ENCODE assay signal across 13 mouse cellular contexts in genomic region chr4:123409034-123409692, GRCm38 (mm10).
DNase-seq lines count a peak whose midpoint lies in the region; ATAC-seq and TF ChIP-seq lines count a peak whose summit lies in the region.
"Had no signal": no experiment of that assay in that cellular context is flagged by ENCODE, and none has a peak within 500 bp of the region (broad histone marks: within the 10 kb centered on the region; RNA-seq: fewer than 3 reads in every experiment).

No protein-coding gene starts in this region.

- intact Hi-C loops in left cerebral cortex, postnatal 4 days (cut with DNase I), result no loop called here

- peak overlapping the region; percentile 66 for H3K27ac ChIP-seq in heart, embryonic 12.5 days (ENCODE audit: poor library complexity, severe bottlenecking)
- H3K27ac ChIP-seq in liver, adult 2 months (replicated peaks; ENCODE audit: insufficient read depth, low read depth, low read length), result no peak overlapping the region
- peak overlapping the region; percentile 39; the same call in 1 of the 2 replicates for H3K27ac ChIP-seq in intestine, embryonic 15.5 days
- H3K27ac ChIP-seq: forebrain, embryonic 15.5 days had no signal

- H3K9me3 ChIP-seq in heart, embryonic 12.5 days (replicated peaks), result no peaks in the 10 kb centered on the region
- no peaks in the 10 kb centered on the region for H3K9me3 ChIP-seq in intestine, embryonic 15.5 days
- H3K9me3 ChIP-seq: forebrain, embryonic 15.5 days had no signal

- H3K4me1 ChIP-seq in heart, embryonic 12.5 days (replicated peaks), result peaks cover 73% of the 10 kb centered on the region
- H3K4me1 ChIP-seq in liver, adult 2 months (ENCODE audit: control insufficient read depth, insufficient read depth, low read length), result peaks cover 12% of the 10 kb centered on the region
- H3K4me1 ChIP-seq in intestine, embryonic 15.5 days (replicated peaks), result peaks cover 59% of the 10 kb centered on the region

- peaks cover 20% of the 10 kb centered on the region for H3K36me3 ChIP-seq in heart, embryonic 12.5 days
- peaks cover 5% of the 10 kb centered on the region; the same call in 1 of the 2 replicates for H3K36me3 ChIP-seq in liver, adult 2 months (ENCODE audit: control insufficient read depth, insufficient read depth, low read length)
- H3K36me3 ChIP-seq in intestine, embryonic 15.5 days, result 0 out of 2 replicates have a peak, but pooled peaks cover 3% of the 10 kb centered on the region
- H3K36me3 ChIP-seq: forebrain, embryonic 15.5 days had no signal

- H3K4me3 ChIP-seq in heart, embryonic 12.5 days, result peak overlapping the region; percentile 84; the same call in 1 of the 2 replicates
- no peak overlapping the region for H3K4me3 ChIP-seq in liver, adult 2 months (ENCODE audit: insufficient read depth, low read depth, low read length)
- no peak overlapping the region for H3K4me3 ChIP-seq in intestine, embryonic 15.5 days (replicated peaks)
- H3K4me3 ChIP-seq: forebrain, embryonic 15.5 days had no signal

- no peak for DNase-seq in heart, adult 8-10 months (ENCODE audit: low spot score)
- no peak for DNase-seq in liver, adult 2 months (ENCODE audit: extremely low read depth, low read depth, low spot score)
- DNase-seq in liver (no peak), NIH3T3 (ENCODE audit: low read depth) (peak; percentile 56)
- no peak for DNase-seq in c-Kit-positive CD71-positive TER-119-positive erythroid progenitor cells, embryonic 14.5 days (ENCODE audit: low spot score)
- no peak for DNase-seq in left cerebral cortex, postnatal 4 days
- DNase-seq: adrenal gland, adult 8-10 months; cerebellum, adult 9-11 months; spleen, adult 18-20 months; thymus, postnatal 4 days had no signal

- WGBS in heart, embryonic 12.5 days, result 89% methylated on average over 3 of the region's 3 CpGs
- WGBS in liver, adult 2 months, result 87% methylated on average over 3 of the region's 3 CpGs
- 79% methylated on average over 3 of the region's 3 CpGs for WGBS in intestine, embryonic 15.5 days

- no peaks in the 10 kb centered on the region for H3K27me3 ChIP-seq in heart, embryonic 12.5 days (replicated peaks)
- H3K27me3 ChIP-seq in liver, adult 2 months (ENCODE audit: control insufficient read depth, insufficient read depth, low read length), result no peaks in the 10 kb centered on the region
- no peaks in the 10 kb centered on the region for H3K27me3 ChIP-seq in intestine, embryonic 15.5 days (replicated peaks)
- H3K27me3 ChIP-seq: forebrain, embryonic 15.5 days had no signal

- peaks cover 14% of the 10 kb centered on the region; the same call in 1 of the 2 replicates for H3K79me2 ChIP-seq in liver, adult 2 months (ENCODE audit: control insufficient read depth, insufficient read depth, low read length)

- peak overlapping the region; percentile 26; the same call in 1 of the 2 replicates for H3K9ac ChIP-seq in heart, embryonic 12.5 days
- H3K9ac ChIP-seq in liver, adult 2 months (ENCODE audit: low read depth, low read length), result peak overlapping the region; percentile 38; the same call in 1 of the 2 replicates
- H3K9ac ChIP-seq in intestine, embryonic 15.5 days, result no peak overlapping the region
- H3K9ac ChIP-seq: forebrain, embryonic 15.5 days had no signal

- ATAC-seq in heart, embryonic 12.5 days (ENCODE audit: insufficient number of reproducible peaks, low FRiP score), result no peak
- ATAC-seq in intestine, embryonic 15.5 days, result no peak
- ATAC-seq: forebrain, embryonic 15.5 days had no signal

- TF ChIP-seq POLR2A in liver, adult 2 months (IDR thresholded peaks at IDR 0.05; ENCODE audit: extremely low read depth, insufficient read depth, low read length), result no peak

- peak overlapping the region; percentile 88 for H3K4me2 ChIP-seq in heart, embryonic 12.5 days
- H3K4me2 ChIP-seq in intestine, embryonic 15.5 days (replicated peaks), result peak overlapping the region; percentile 85; the same call in 1 of the 2 replicates
- H3K4me2 ChIP-seq: forebrain, embryonic 15.5 days had no signal

- no peak for TF ChIP-seq CTCF in liver, adult 2 months (IDR thresholded peaks at IDR 0.05; ENCODE audit: low read depth, low read length)
